Mouse (Mus musculus) midbrain, embryonic 12.5 days (tissue): Measurements from ENCODE around the gene Slpi. TPM values are rescaled to one million over a fixed set of nuclear protein-coding genes. Genes with fewer than 3 reads are reported as not detected.

Experiments used
- ATAC-seq: fragments of 200-750 bp; cut with Nextera tagmentation; 2 replicates; pipeline ENCODE4 v1.8.0; 2017; ENCODE audit warnings: low read depth, moderate TSS enrichment, moderate library complexity; ENCODE audit not compliant: low FRiP score
- H3K27ac ChIP-seq: fragments of 300-500 bp; sonication (generic); replicated peaks from 2 replicates; pipeline ENCODE4 v1.5.1; 2016; ENCODE audit warnings: mild to moderate bottlenecking
- H3K27me3 ChIP-seq: fragments of 300-500 bp; sonication (generic); 2 replicates; pipeline ENCODE4 v1.6.1; 2016; ENCODE audit warnings: mild to moderate bottlenecking
- H3K36me3 ChIP-seq: fragments of 300-500 bp; sonication (generic); 2 replicates; pipeline ENCODE4 v1.6.1; 2016
- H3K4me1 ChIP-seq: fragments of 300-500 bp; sonication (generic); 2 replicates; pipeline ENCODE4 v1.6.1; 2016
- H3K4me2 ChIP-seq: fragments of 300-500 bp; sonication (generic); replicated peaks from 2 replicates; pipeline ENCODE4 v1.6.1; 2016; ENCODE audit warnings: mild to moderate bottlenecking, moderate library complexity
- H3K4me3 ChIP-seq: fragments of 300-500 bp; sonication (generic); 2 replicates; pipeline ENCODE4 v1.5.1; 2016; ENCODE audit warnings: mild to moderate bottlenecking
- H3K9ac ChIP-seq: fragments of 300-500 bp; sonication (generic); replicated peaks from 2 replicates; pipeline ENCODE4 v1.6.1; 2016; ENCODE audit warnings: mild to moderate bottlenecking, moderate library complexity
- H3K9me3 ChIP-seq: fragments of 300-500 bp; sonication (generic); 2 replicates; pipeline ENCODE4 v1.6.1; 2016; ENCODE audit warnings: mild to moderate bottlenecking
- WGBS: fragments of 180-500 bp; shearing (Covaris S2); methylation state at CpG from one replicate; pipeline ENCODE4 v1.1.7; 2016; 5-methylcytosine and 5-hydroxymethylcytosine counted together
- polyA plus RNA-seq: library from polyadenylated mRNA; unstranded; fragments of >200 nt; fragmentation: Nextera tagmentation; extraction: Ambion mirVana; gene quantifications from 2 replicates; pipeline ENCODE4 v1.2.1, GENCODE M21; 2016

The Slpi gene
- polyA plus RNA-seq, 1 experiment from 2014 or later: not detected

- ATAC-seq: no peak
- Histone ChIP-seq H3K4me2 (no peak overlapping the region), H3K9me3 (no peaks in the 10 kb centered on the region), H3K27me3 (peaks cover 6% of the 10 kb centered on the region; the same call in 1 of the 2 replicates), H3K9ac (no peak overlapping the region), H3K4me1 (peaks cover 17% of the 10 kb centered on the region), H3K4me3 (no peak overlapping the region), H3K36me3 (no peaks in the 10 kb centered on the region), H3K27ac (no peak overlapping the region)
- 41% methylated on average over 15 of the region's 15 CpGs for WGBS
These were observed 41.2 kb upstream of the Slpi start for GRCm38 (mm10) chr2:164429881-164430615.

GRCm38 (mm10) chr2:164428451-164428850, 39.6 kb upstream of the Slpi start:
- Histone ChIP-seq H3K9ac (no peak overlapping the region), H3K27ac (no peak overlapping the region), H3K36me3 (no peaks in the 10 kb centered on the region), H3K4me2 (no peak overlapping the region), H3K4me3 (no peak overlapping the region), H3K9me3 (0 out of 2 replicates have a peak, but pooled peaks cover 2% of the 10 kb centered on the region), H3K27me3 (0 out of 2 replicates have a peak, but pooled peaks cover 6% of the 10 kb centered on the region), H3K4me1 (peaks cover 17% of the 10 kb centered on the region)
- no peak for ATAC-seq
- WGBS: 36% methylated on average over 5 of the region's 5 CpGs

- WGBS: 70% methylated on average over 5 of the region's 5 CpGs
- no peaks in the 10 kb centered on the region for H3K36me3 ChIP-seq
- 0 out of 2 replicates have a peak, but pooled peaks cover 2% of the 10 kb centered on the region for H3K9me3 ChIP-seq
- ATAC-seq: no peak
- no peak overlapping the region for H3K4me2 ChIP-seq
- no peak overlapping the region for H3K4me3 ChIP-seq
- H3K9ac ChIP-seq: no peak overlapping the region
- H3K27me3 ChIP-seq: 0 out of 2 replicates have a peak, but pooled peaks cover 6% of the 10 kb centered on the region
- H3K4me1 ChIP-seq: peaks cover 6% of the 10 kb centered on the region
- no peak overlapping the region for H3K27ac ChIP-seq
These were observed 38.1 kb upstream of the Slpi start for GRCm38 (mm10) chr2:164426952-164427351.

GRCm38 (mm10) chr2:164426121-164426520, 37.2 kb upstream of the Slpi start:
- Histone ChIP-seq H3K9ac (no peak overlapping the region), H3K4me1 (peaks cover 6% of the 10 kb centered on the region; the same call in 1 of the 2 replicates), H3K9me3 (0 out of 2 replicates have a peak, but pooled peaks cover 2% of the 10 kb centered on the region), H3K27me3 (0 out of 2 replicates have a peak, but pooled peaks cover 6% of the 10 kb centered on the region), H3K4me3 (no peak overlapping the region), H3K4me2 (no peak overlapping the region), H3K27ac (no peak overlapping the region), H3K36me3 (no peaks in the 10 kb centered on the region)
- ATAC-seq: no peak
- WGBS: 32% methylated on average over 12 of the region's 12 CpGs

- 92% methylated on average over 5 of the region's 5 CpGs for WGBS
- Histone ChIP-seq H3K36me3 (no peaks in the 10 kb centered on the region), H3K4me3 (no peak overlapping the region), H3K9ac (no peak overlapping the region), H3K27ac (no peak overlapping the region), H3K4me2 (no peak overlapping the region), H3K27me3 (no peaks in the 10 kb centered on the region), H3K4me1 (no peaks in the 10 kb centered on the region), H3K9me3 (0 out of 2 replicates have a peak, but pooled peaks cover 2% of the 10 kb centered on the region)
- ATAC-seq: no peak
These were observed 36.5 kb upstream of the Slpi start for GRCm38 (mm10) chr2:164425401-164425800.

GRCm38 (mm10) chr2:164424406-164424805, 35.5 kb upstream of the Slpi start:
- Histone ChIP-seq H3K36me3 (no peaks in the 10 kb centered on the region), H3K4me2 (no peak overlapping the region), H3K9me3 (0 out of 2 replicates have a peak, but pooled peaks cover 2% of the 10 kb centered on the region), H3K4me3 (no peak overlapping the region), H3K27ac (no peak overlapping the region), H3K4me1 (no peaks in the 10 kb centered on the region), H3K27me3 (no peaks in the 10 kb centered on the region), H3K9ac (no peak overlapping the region)
- no peak for ATAC-seq
- 85% methylated on average over 8 of the region's 8 CpGs for WGBS

- Histone ChIP-seq H3K4me1 (no peaks in the 10 kb centered on the region), H3K27ac (no peak overlapping the region), H3K27me3 (no peaks in the 10 kb centered on the region), H3K9me3 (0 out of 2 replicates have a peak, but pooled peaks cover 2% of the 10 kb centered on the region), H3K4me2 (no peak overlapping the region), H3K36me3 (no peaks in the 10 kb centered on the region), H3K9ac (no peak overlapping the region), H3K4me3 (no peak overlapping the region)
- no peak for ATAC-seq
- WGBS: 92% methylated on average over 11 of the region's 11 CpGs
These were observed 34.6 kb upstream of the Slpi start for GRCm38 (mm10) chr2:164423464-164423863.

- 91% methylated on average over 15 of the region's 15 CpGs for WGBS
- Histone ChIP-seq H3K27ac (no peak overlapping the region), H3K4me3 (no peak overlapping the region), H3K4me2 (no peak overlapping the region), H3K9ac (no peak overlapping the region), H3K27me3 (no peaks in the 10 kb centered on the region), H3K9me3 (0 out of 2 replicates have a peak, but pooled peaks cover 2% of the 10 kb centered on the region), H3K4me1 (no peaks in the 10 kb centered on the region), H3K36me3 (no peaks in the 10 kb centered on the region)
- no peak for ATAC-seq
These were observed 33.9 kb upstream of the Slpi start for GRCm38 (mm10) chr2:164422675-164423393.

- Histone ChIP-seq H3K4me3 (no peak overlapping the region), H3K27me3 (no peaks in the 10 kb centered on the region), H3K27ac (no peak overlapping the region), H3K9me3 (0 out of 2 replicates have a peak, but pooled peaks cover 2% of the 10 kb centered on the region), H3K9ac (no peak overlapping the region), H3K4me1 (no peaks in the 10 kb centered on the region), H3K36me3 (no peaks in the 10 kb centered on the region), H3K4me2 (no peak overlapping the region)
- no peak for ATAC-seq
- WGBS: 81% methylated on average over 8 of the region's 8 CpGs
These were observed 33.1 kb upstream of the Slpi start for GRCm38 (mm10) chr2:164421979-164422378.

- WGBS: 88% methylated on average over 7 of the region's 7 CpGs
- Histone ChIP-seq H3K4me1 (no peaks in the 10 kb centered on the region), H3K27ac (no peak overlapping the region), H3K36me3 (no peaks in the 10 kb centered on the region), H3K4me2 (no peak overlapping the region), H3K4me3 (no peak overlapping the region), H3K9me3 (0 out of 2 replicates have a peak, but pooled peaks cover 2% of the 10 kb centered on the region), H3K9ac (no peak overlapping the region), H3K27me3 (no peaks in the 10 kb centered on the region; the same call in 1 of the 2 replicates)
- ATAC-seq: no peak
These were observed 32.4 kb upstream of the Slpi start for GRCm38 (mm10) chr2:164421306-164421705.

- 9% methylated on average over 3 of the region's 3 CpGs for WGBS
- ATAC-seq: no peak
- peaks cover 6% of the 10 kb centered on the region for H3K27me3 ChIP-seq
- H3K27ac ChIP-seq: no peak overlapping the region
- H3K9me3 ChIP-seq: 0 out of 2 replicates have a peak, but pooled peaks cover 2% of the 10 kb centered on the region
- H3K36me3 ChIP-seq: no peaks in the 10 kb centered on the region
- no peaks in the 10 kb centered on the region for H3K4me1 ChIP-seq
- no peak overlapping the region for H3K4me3 ChIP-seq
- no peak overlapping the region for H3K9ac ChIP-seq
- no peak overlapping the region for H3K4me2 ChIP-seq
These were observed 30.6 kb upstream of the Slpi start for GRCm38 (mm10) chr2:164419489-164419888.

- no peak overlapping the region for H3K4me2 ChIP-seq
- no peaks in the 10 kb centered on the region for H3K4me1 ChIP-seq
- no peak overlapping the region for H3K4me3 ChIP-seq
- 27% methylated on average over 3 of the region's 3 CpGs for WGBS
- peaks cover 17% of the 10 kb centered on the region for H3K27me3 ChIP-seq
- H3K27ac ChIP-seq: no peak overlapping the region
- no peaks in the 10 kb centered on the region for H3K36me3 ChIP-seq
- H3K9me3 ChIP-seq: no peaks in the 10 kb centered on the region
- H3K9ac ChIP-seq: no peak overlapping the region
- ATAC-seq: no peak
These were observed 29.5 kb upstream of the Slpi start for GRCm38 (mm10) chr2:164418308-164418875.
